Mouse (Mus musculus) left cerebral cortex, postnatal 36 days (tissue): ENCODE results near the gene Spag7. TPM values are rescaled to one million over a fixed set of nuclear protein-coding genes. Genes with fewer than 3 reads are reported as not detected.
A peak's percentile ranks its signal among the peaks of the same experiment; 100 is the strongest.

Experiments used
- DNase-seq, 2 experiments: peaks; one replicate each; pipeline ENCODE4 v3.0.0; 2021 to 2022; ENCODE audit warnings: low spot score in 2 of 2, mixed read lengths in 1 of 2
- intact Hi-C: fragments of 180-260 bp; cut with DNase I; formaldehyde crosslinking; loops from one replicate; pipeline ENCODE4 v1.15.1; 2025
- total RNA-seq, 2 experiments: library from RNA; stranded (reverse); gene quantifications; 2 replicates each; pipeline ENCODE4 v1.2.3; 2021

The Spag7 gene
- total RNA-seq, 2 experiments from 2014 or later, result 52.5 to 57.8 TPM

GRCm38 (mm10) chr11:70648512-70648911, 20.7 kb downstream of the Spag7 start:
- no peak for DNase-seq

GRCm38 (mm10) chr11:70647716-70648420, 21.3 kb downstream of the Spag7 start:
- intact Hi-C loops, result no loop called here
- DNase-seq, result peak in 1 of 2 experiments; percentile 42

More at GRCm38 (mm10) chr11:70648512-70648911, 20.7 kb downstream of the Spag7 start:
- intact Hi-C loops, result no loop called here

- DNase-seq, result peak; percentile 94 to 95
- intact Hi-C loops, result no loop called here
These were observed 22.2 kb downstream of the Spag7 start, which contains the start of the genes Rnf167 and Slc25a11 for GRCm38 (mm10) chr11:70646691-70647650. Rnf167 (plus strand) TSS chr11:70647235. Slc25a11 (minus strand) TSS chr11:70647479.

- DNase-seq, result no peak
- intact Hi-C loops, result no loop called here
These were observed 23.0 kb downstream of the Spag7 start for GRCm38 (mm10) chr11:70646259-70646555.

- no peak for DNase-seq
- intact Hi-C loops, result no loop called here
These were observed 23.6 kb downstream of the Spag7 start for GRCm38 (mm10) chr11:70645461-70646258.

- intact Hi-C loops, result no loop called here
- DNase-seq, result no peak
These were observed 24.6 kb downstream of the Spag7 start for GRCm38 (mm10) chr11:70644564-70645103.

- DNase-seq, result no peak
- intact Hi-C loops, result no loop called here
These were observed 26.2 kb downstream of the Spag7 start for GRCm38 (mm10) chr11:70643051-70643450.

- intact Hi-C loops, result no loop called here
- no peak for DNase-seq
These were observed 28.0 kb downstream of the Spag7 start for GRCm38 (mm10) chr11:70641241-70641640.

GRCm38 (mm10) chr11:70639976-70640375, 29.2 kb downstream of the Spag7 start:
- intact Hi-C loops, result no loop called here
- DNase-seq, result no peak

GRCm38 (mm10) chr11:70638714-70639278, 30.4 kb downstream of the Spag7 start, which contains the start of gene Gp1ba:
Gp1ba (plus strand) TSS chr11:70639122.
- DNase-seq, result no peak
- intact Hi-C loops, result no loop called here

- no peak for DNase-seq
- intact Hi-C loops, result no loop called here
These were observed 30.9 kb downstream of the Spag7 start for GRCm38 (mm10) chr11:70638293-70638692.

- intact Hi-C loops, result no loop called here
- DNase-seq, result no peak
These were observed 31.5 kb downstream of the Spag7 start for GRCm38 (mm10) chr11:70637764-70638163.

GRCm38 (mm10) chr11:70635601-70636000, 33.6 kb downstream of the Spag7 start:
- no peak for DNase-seq
- intact Hi-C loops, result no loop called here

GRCm38 (mm10) chr11:70630129-70630528, 39.1 kb downstream of the Spag7 start:
- intact Hi-C loops, result loop anchor here (5.0 kb wide), 1 partner anchor 127 kb away; no protein-coding TSS in a partner anchor
- no peak for DNase-seq

- intact Hi-C loops, result loop anchor here (10.0 kb wide), 1 partner anchor 215 kb away; the partner anchor contains the start of gene Pelp1
These were observed 39.7 kb downstream of the Spag7 start for GRCm38 (mm10) chr11:70629557-70629956.

GRCm38 (mm10) chr11:70628431-70628830, 40.8 kb downstream of the Spag7 start:
- DNase-seq, result no peak
- intact Hi-C loops, result loop anchor here (10.0 kb wide), 1 partner anchor 214 kb away; the partner anchor contains the start of gene Pelp1

More at GRCm38 (mm10) chr11:70629557-70629956, 39.7 kb downstream of the Spag7 start:
- no peak for DNase-seq

GRCm38 (mm10) chr11:70626877-70627276, 42.3 kb downstream of the Spag7 start:
- intact Hi-C loops, result loop anchor here (10.0 kb wide), 1 partner anchor 212 kb away; the partner anchor contains the start of gene Pelp1
- DNase-seq, result no peak

- no peak for DNase-seq
- intact Hi-C loops, result loop anchor here (10.0 kb wide), 1 partner anchor 211 kb away; the partner anchor contains the start of gene Pelp1
These were observed 43.7 kb downstream of the Spag7 start for GRCm38 (mm10) chr11:70625473-70625872.
